Mouse (Mus musculus) limb, embryonic 14.5 days (tissue): Measurements from ENCODE around the gene Fam166a. TPM values are rescaled to one million over a fixed set of nuclear protein-coding genes. Genes with fewer than 3 reads are reported as not detected.

Experiments
- ATAC-seq: fragments of 200-750 bp; cut with Nextera tagmentation; 2 replicates; pipeline ENCODE4 v1.8.0; 2017; ENCODE audit warnings: low read depth, moderate number of reproducible peaks, moderate TSS enrichment; ENCODE audit not compliant: low FRiP score
- DNase-seq: peaks from one replicate; pipeline ENCODE4 v3.0.0-alpha.2; 2015; ENCODE audit warnings: low spot score
- H3K27ac ChIP-seq: fragments of 300-500 bp; sonication (generic); replicated peaks from 2 replicates; pipeline ENCODE4 v1.5.1; 2014; ENCODE audit warnings: low read depth, mild to moderate bottlenecking, low read length, moderate library complexity, mixed read lengths
- H3K27me3 ChIP-seq: fragments of 300-500 bp; sonication (generic); 2 replicates; pipeline ENCODE4 v1.6.1; 2014; ENCODE audit warnings: low read length, mixed read lengths; ENCODE audit not compliant: control insufficient read depth, insufficient read depth
- H3K36me3 ChIP-seq: fragments of 300-500 bp; sonication (generic); 2 replicates; pipeline ENCODE4 v1.6.1; 2014; ENCODE audit warnings: mild to moderate bottlenecking, low read length, moderate library complexity, mixed read lengths; ENCODE audit not compliant: control insufficient read depth, insufficient read depth
- H3K4me1 ChIP-seq: fragments of 300-500 bp; sonication (generic); 2 replicates; pipeline ENCODE4 v1.6.1; 2014; ENCODE audit warnings: antibody characterized with exemption, low read length, mixed read lengths; ENCODE audit not compliant: control insufficient read depth, insufficient read depth
- H3K4me2 ChIP-seq: fragments of 300-500 bp; sonication (generic); replicated peaks from 2 replicates; pipeline ENCODE4 v1.6.1; 2014; ENCODE audit warnings: low read depth, mild to moderate bottlenecking, low read length, moderate library complexity; ENCODE audit not compliant: severe bottlenecking
- H3K4me3 ChIP-seq: fragments of 300-500 bp; sonication (generic); replicated peaks from 2 replicates; pipeline ENCODE4 v1.5.1; 2014; ENCODE audit warnings: low read length
- H3K9ac ChIP-seq: fragments of 300-500 bp; sonication (generic); 2 replicates; pipeline ENCODE4 v1.6.1; 2014; ENCODE audit warnings: mild to moderate bottlenecking, low read depth, low read length, moderate library complexity; ENCODE audit not compliant: severe bottlenecking
- H3K9me3 ChIP-seq: fragments of 300-500 bp; sonication (generic); 2 replicates; pipeline ENCODE4 v1.6.1; 2016; ENCODE audit warnings: low read length; ENCODE audit not compliant: control insufficient read depth
- POLR2A ChIP-seq: fragments of 200-500 bp; IDR thresholded peaks from 2 replicates; pipeline ENCODE4 v1.8.0; 2012; ENCODE audit warnings: inconsistent platforms, mild to moderate bottlenecking, moderate library complexity, borderline replicate concordance; ENCODE audit not compliant: insufficient read depth, insufficient read length; ENCODE audit errors: extremely low read depth
- whole genome bisulfite sequencing: fragments of 180-500 bp; shearing (Covaris S2); extraction: QIAGEN DNeasy Blood & Tissue Kit; methylation state at CpG from one replicate; pipeline ENCODE4 v1.1.7; 2014; 5-methylcytosine and 5-hydroxymethylcytosine counted together
- polyA plus RNA-seq, 2 experiments: library from polyadenylated mRNA; depleted of rRNA in 1 of 2; stranded (reverse) in 1 of 2; unstranded in 1 of 2; fragments of >200 nt; fragmentation: Nextera tagmentation in 1 of 2; extraction: Ambion mirVana in 1 of 2; gene quantifications; 2 replicates each; pipeline versions ENCODE4 v1.2.1 to v1.2.3; 2012 to 2014

The Fam166a gene
- polyA plus RNA-seq (2012; rRNA removed) = not detected in 2 replicates
- 0.17 TPM in 1 of 2 replicates, not detected in the other for polyA plus RNA-seq (2014; fragmentation: Nextera tagmentation; extraction: Ambion mirVana)

- ATAC-seq = no peak
- TF ChIP-seq POLR2A = no peak
Measured at GRCm38 (mm10) chr2:25218445-25218844, at the start of gene Fam166a. Fam166a (plus strand) TSS chr2:25218745.

GRCm38 (mm10) chr2:25169778-25170177 lies 48.8 kb upstream of the Fam166a start:
- no peak overlapping the region for H3K27ac ChIP-seq
- 30% methylated on average over 5 of the region's 5 CpGs for WGBS
- DNase-seq = no peak
- peaks cover 5% of the 10 kb centered on the region for H3K4me1 ChIP-seq
- H3K4me2 ChIP-seq = no peak overlapping the region
- H3K4me3 ChIP-seq = no peak overlapping the region
- no peak overlapping the region for H3K9ac ChIP-seq
- ATAC-seq = no peak
- no peak for TF ChIP-seq POLR2A
- H3K27me3 ChIP-seq = no peaks in the 10 kb centered on the region
- no peaks in the 10 kb centered on the region for H3K36me3 ChIP-seq
- no peaks in the 10 kb centered on the region for H3K9me3 ChIP-seq

More at GRCm38 (mm10) chr2:25218445-25218844, at the start of gene Fam166a:
- Histone ChIP-seq H3K4me3 (no peak within 1 kb of the TSS), H3K27ac (no peak within 1 kb of the TSS), H3K36me3 (peaks cover 9% of the 10 kb centered on the region; the same call in 1 of the 2 replicates), H3K27me3 (no peaks in the 10 kb centered on the region), H3K4me1 (peaks cover 3% of the 10 kb centered on the region), H3K4me2 (no peak within 1 kb of the TSS), H3K9ac (no peak within 1 kb of the TSS), H3K9me3 (no peaks in the 10 kb centered on the region)
- no peak for DNase-seq

GRCm38 (mm10) chr2:25170326-25171100 lies 48.0 kb upstream of the Fam166a start:
- no peak overlapping the region for H3K4me3 ChIP-seq
- no peak for ATAC-seq
- DNase-seq = no peak
- H3K27ac ChIP-seq = no peak overlapping the region
- no peaks in the 10 kb centered on the region for H3K9me3 ChIP-seq
- 53% methylated on average over 10 of the region's 10 CpGs for WGBS
- H3K36me3 ChIP-seq = no peaks in the 10 kb centered on the region
- H3K27me3 ChIP-seq = no peaks in the 10 kb centered on the region
- H3K4me2 ChIP-seq = no peak overlapping the region
- H3K4me1 ChIP-seq = peaks cover 5% of the 10 kb centered on the region
- no peak for TF ChIP-seq POLR2A
- H3K9ac ChIP-seq = no peak overlapping the region

- H3K4me3 ChIP-seq = no peak overlapping the region
- no peaks in the 10 kb centered on the region for H3K36me3 ChIP-seq
- 80% methylated on average over 6 of the region's 6 CpGs for WGBS
- no peak for ATAC-seq
- no peak overlapping the region for H3K27ac ChIP-seq
- H3K27me3 ChIP-seq = no peaks in the 10 kb centered on the region
- H3K4me1 ChIP-seq = peaks cover 5% of the 10 kb centered on the region
- no peak overlapping the region for H3K4me2 ChIP-seq
- H3K9ac ChIP-seq = no peak overlapping the region
- DNase-seq = no peak
- no peaks in the 10 kb centered on the region for H3K9me3 ChIP-seq
- TF ChIP-seq POLR2A = no peak
Measured at GRCm38 (mm10) chr2:25171101-25171768, 47.3 kb upstream of the Fam166a start.

- no peak overlapping the region for H3K9ac ChIP-seq
- H3K4me3 ChIP-seq = no peak overlapping the region
- peaks cover 9% of the 10 kb centered on the region for H3K4me1 ChIP-seq
- ATAC-seq = no peak
- H3K4me2 ChIP-seq = no peak overlapping the region
- H3K9me3 ChIP-seq = no peaks in the 10 kb centered on the region
- 40% methylated on average over 1 of the region's 1 CpGs for WGBS
- no peak for TF ChIP-seq POLR2A
- H3K36me3 ChIP-seq = no peaks in the 10 kb centered on the region
- H3K27me3 ChIP-seq = no peaks in the 10 kb centered on the region
- H3K27ac ChIP-seq = no peak overlapping the region
- DNase-seq = no peak
Measured at GRCm38 (mm10) chr2:25171769-25172153, 46.8 kb upstream of the Fam166a start.
